Mouse (Mus musculus) lung, postnatal 0 days (tissue): ENCODE data around the gene Epb41.

Source experiments
- CTCF ChIP-seq: IDR thresholded peaks from 2 replicates; pipeline ENCODE4 v1.5.1; 2016; ENCODE audit warnings: antibody characterized with exemption, mild to moderate bottlenecking
- EP300 ChIP-seq: IDR thresholded peaks from 2 replicates; pipeline ENCODE4 v1.6.1; 2016; ENCODE audit warnings: antibody characterized with exemption, mild to moderate bottlenecking, control low read depth

GRCm38 (mm10) chr4:132029851-132030741, 45.0 kb downstream of the Epb41 start:
- TF ChIP-seq CTCF (no peak), EP300 (no peak)
